Mouse (Mus musculus) adrenal gland, adult 8-10 months (tissue): ENCODE measurements around the gene Ddi1. TPM values are rescaled to one million over a fixed set of nuclear protein-coding genes. Genes with fewer than 3 reads are reported as not detected.
"Not testable (repeated sequence)": the region's sequence is repeated elsewhere in the genome, so short reads cannot be mapped to it uniquely, and the experiment has no call there.

Source experiments
- DNase-seq: peaks from one replicate; pipeline ENCODE4 v3.0.0; 2022
- total RNA-seq, 4 experiments: library from RNA; stranded (reverse); gene quantifications; 2 replicates each; pipeline ENCODE4 v1.2.4; 2022

The Ddi1 gene
- total RNA-seq: not detected

DNA sequence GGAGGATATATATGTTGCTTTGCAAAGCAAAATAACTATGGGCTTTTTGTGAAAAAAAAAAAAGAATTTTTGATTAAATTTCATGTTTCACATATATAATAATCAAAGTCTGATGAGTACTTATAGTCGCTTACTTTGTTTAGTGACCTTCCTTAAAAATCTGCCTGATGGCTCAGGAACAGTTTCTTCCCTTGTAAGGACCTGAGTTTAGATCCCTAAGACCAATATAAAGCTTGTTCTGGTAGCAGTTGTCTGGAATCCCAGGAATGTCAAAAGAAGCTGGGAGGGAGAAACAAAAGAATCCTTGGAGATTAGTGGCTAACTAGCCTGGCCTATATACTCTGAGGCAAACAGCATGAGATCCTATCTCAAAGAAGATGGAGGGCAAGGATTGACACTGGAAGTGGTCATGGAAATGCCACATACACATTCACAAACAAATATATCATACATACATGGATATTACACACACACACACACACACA lies at the start of gene Ddi1:
TSS of gene Ddi1 (minus strand) at position 51 of the 485 bp plus-strand sequence.
- no peak for DNase-seq

DNA sequence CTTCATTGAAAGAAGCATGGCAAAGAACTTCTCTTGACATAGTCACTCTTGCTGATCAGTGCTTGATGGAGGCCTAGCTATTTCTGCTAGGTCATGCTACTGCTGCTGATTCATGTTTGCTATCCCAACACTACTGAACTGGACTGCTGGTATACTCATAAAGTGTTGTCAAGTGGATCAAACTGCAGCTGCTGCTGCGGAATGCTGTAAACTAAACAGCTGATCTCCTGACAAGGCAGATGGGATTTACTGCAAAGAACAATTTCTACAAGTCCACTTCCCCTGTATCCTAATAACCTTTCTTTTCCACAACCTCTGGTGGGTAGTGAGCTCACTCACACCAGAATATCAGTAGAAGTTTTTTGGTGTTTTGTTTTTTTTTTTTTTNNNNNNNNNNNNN lies 47.5 kb upstream of the Ddi1 start:
- DNase-seq: no peak

DNA sequence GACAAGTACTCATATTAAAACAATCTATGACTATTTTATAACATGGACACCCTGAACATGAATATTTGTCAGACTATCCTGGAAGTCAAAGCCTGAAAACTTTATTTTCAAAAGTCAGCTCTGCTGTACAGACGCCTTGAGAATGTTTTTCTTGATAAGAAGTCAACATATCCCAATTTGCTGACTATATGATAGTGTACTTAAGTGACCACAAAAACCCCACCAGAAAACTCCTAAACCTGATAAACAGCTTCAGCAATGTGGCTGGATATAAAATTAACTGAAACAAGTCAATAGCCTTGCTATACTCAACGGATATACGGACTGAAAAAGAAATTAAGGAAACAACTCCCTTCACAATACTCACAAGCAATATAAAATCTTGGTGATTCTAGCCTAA lies 36.2 kb upstream of the Ddi1 start:
- DNase-seq: no peak

DNA sequence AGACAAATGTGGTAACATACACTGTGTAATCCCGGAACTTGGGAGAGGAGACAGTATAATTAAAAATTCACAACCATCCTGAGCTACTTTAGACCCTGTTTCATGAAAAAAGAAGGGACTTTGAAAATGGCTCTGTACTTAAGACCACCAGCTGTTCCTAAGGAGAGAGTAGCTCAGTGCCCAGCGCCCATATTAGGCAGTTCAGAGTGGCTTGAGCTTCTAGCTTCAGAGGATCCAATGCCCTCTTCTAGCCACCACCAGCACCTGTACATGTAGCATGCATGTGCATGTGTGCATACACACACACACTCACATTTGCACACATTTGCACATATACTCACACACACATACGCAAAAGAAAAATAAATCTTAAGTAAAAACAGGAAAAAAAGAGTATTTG lies 34.9 kb upstream of the Ddi1 start:
- DNase-seq: no peak

DNA sequence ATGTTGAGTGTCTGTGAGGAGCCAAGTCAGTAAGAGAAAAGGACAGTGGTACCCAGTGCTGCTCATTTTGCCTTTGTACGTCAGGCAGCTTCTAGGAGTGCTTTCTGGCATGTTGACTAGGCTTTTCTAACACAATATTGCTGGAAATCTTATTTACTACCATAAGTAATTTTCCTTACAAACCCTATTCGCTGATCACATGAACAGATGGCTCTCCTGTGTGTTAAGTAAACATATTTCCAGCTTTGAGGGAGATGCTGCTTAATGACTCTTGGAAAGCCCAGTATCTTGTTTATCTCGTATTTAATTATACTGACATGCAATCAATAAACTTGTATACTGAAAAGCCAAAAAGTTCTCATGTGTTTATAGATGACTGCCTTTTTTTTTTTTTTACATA lies 32.4 kb upstream of the Ddi1 start:
- no peak for DNase-seq

DNA sequence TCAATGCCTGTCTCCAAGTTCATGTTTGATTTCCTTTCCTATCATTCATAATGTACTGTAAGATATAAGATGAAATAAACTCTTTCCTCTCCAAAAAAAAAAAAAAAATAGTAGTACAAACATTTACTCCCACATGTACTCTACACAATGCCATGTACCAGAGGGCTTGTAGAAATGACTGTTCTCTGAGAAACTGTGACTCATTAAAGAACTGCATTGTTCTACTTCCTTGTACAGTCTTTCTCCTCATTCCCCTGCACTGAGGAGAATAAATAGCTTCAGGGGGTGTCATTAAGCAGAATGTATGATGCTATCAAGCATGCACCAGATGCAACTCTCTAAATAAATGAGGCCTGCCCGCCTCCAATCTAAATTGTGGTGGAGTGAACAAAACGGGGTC lies 28.9 kb upstream of the Ddi1 start:
- DNase-seq: no peak

DNA sequence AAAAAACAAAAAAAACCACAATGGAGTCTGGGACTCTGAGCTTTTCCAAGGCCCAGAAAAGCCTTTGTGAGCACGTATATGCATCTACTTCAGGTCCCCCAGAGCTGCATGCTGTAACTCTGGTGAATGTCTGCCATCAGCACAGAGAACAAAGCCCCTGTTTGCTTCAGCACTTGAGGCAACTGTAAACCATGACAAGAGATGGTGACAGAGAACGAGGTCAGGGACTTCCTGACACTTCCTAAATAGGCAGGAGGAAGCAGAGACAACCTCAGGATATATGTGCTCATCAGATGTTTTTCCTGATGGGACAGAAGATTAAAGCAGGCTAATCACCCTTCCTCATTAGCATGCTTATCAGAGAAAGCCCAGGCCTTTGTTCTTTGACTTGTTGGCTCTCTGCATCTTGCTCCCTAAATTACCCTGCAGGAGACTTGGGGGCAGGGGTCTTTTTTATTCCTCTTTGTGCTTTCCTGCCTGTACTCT lies 19.6 kb upstream of the Ddi1 start:
- no peak for DNase-seq

DNA sequence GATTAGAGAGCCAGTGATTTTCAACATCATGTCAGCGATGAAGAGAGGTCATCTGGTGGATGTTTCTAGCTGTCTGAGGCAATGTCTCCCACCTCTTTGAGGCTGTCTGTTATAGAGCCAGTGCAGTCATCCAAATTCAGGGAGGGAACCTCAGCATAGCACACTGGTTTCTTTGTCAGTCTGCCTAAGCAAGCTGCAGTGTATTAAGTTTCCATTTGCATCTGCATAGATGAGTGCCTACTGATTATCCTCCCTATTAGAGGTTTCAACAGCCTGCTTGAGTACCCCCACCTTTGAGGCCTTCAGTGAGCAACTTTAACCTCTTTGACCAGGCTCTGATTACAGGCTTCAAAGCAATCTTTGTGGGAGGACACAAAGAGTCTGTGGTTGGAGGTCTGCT lies 17.1 kb upstream of the Ddi1 start:
- DNase-seq: no peak

DNA sequence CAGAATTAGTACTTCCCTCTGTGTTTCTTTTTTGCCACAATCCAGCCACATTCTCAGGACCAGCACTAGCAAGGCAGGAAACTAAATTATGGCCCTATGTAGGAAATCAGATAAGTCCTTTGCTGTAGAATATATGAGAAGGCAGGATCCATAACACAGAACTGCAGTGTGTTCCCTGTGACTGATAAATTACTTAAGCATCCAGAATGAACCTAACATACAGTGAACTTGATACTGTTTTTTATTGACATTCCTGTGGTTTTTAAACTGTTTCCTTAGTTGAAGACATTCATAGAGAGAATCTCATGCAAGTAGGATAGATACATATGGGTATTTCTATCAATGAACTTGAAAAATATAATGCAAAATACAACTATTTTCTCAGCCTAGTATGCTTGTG lies 7.9 kb upstream of the Ddi1 start:
- DNase-seq: no peak

DNA sequence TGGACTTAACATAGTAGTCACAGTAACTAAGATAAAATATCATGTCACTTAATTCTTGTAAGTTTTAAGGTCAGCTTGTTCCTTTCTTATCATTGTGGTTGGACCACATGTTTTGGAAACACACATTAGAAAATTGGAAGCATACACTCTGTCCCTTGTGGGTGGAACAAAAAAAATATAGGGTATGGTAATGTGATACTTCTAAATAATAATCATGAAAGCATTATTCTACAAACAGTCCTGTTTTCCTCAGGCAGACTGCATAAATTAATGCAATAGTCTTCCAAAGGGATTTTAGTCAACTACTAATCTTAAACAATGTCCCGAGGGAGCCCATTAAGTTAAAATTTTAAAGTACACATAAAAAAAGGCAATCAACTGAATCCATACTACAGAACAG lies 6.7 kb upstream of the Ddi1 start:
- no peak for DNase-seq

DNA sequence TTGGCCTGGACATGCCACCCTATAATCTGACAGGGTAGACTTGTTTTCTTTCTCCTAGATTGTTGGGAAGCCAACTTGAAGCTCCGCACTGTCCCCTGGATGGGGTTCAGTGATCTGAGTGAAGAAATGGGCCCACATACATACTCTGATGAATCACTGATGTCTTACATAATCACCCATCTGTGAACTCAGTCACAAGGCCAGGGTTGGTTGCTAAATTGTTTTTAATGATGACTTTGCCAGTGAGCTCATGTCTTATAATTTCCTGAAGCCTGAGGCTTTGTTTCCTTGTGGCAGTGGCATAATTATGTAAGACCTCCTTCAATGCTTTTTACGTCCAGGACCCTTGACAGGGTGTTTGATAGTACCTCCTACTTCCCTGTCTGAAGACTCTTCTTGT lies 4.8 kb downstream of the Ddi1 start:
- peak; percentile 35 for DNase-seq

DNA sequence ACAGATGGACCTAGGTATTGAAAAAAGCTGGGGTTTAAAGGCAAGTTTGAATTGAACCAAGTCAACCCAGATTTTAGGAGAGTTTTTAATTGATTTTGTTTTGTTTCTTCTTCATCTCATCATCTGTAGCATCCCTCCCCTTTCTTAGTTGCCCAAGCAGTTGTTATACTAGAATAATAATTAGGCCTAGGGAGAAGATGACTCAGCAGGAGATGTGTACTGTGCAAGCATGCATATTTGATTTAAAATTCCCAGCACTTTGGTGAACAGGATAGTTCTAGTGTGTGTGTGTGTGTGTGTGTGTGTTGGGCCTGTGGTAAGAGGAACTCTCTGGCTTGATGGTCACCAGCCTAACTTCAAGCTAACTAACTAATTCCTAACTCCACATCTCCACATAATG lies 12.6 kb downstream of the Ddi1 start:
- no peak for DNase-seq

DNA sequence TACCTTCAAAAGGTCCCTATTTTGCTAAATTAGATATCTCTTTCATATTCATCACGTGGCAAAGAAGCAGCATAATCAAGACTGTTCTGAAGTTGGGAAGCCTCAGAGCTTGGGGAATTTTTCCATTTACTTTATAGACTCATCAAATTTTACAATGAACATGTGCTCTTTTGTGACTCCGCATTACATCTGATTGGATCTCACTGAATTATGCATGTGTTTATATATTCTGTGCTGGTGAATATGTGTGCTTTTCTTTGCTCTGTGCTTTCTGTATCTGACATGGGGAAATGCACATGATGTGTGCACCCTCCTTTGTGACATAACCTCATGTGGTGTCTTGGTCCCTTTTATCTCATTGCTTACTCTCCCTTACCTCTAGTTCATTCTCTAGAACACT lies 17.7 kb downstream of the Ddi1 start:
- DNase-seq: no peak

DNA sequence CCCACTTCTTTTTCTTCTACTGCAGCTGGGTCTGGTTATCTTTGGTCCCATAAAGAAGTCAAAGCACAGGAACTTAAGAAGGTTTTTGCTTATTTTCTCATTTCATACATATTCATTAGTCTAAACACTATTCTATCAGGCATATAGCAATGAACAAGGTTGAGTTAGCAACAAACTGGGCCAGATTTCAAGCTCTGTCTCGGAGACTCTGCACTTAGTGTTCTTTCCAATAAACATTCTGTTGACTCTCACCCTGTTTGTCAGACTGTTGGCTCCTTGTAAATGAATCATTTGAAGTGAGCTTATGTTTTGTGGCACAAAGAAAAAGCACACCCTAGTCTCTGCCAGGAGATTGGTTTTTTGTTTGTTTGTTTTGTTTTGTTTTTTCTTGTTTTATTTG lies 19.3 kb downstream of the Ddi1 start:
- DNase-seq: no peak

DNA sequence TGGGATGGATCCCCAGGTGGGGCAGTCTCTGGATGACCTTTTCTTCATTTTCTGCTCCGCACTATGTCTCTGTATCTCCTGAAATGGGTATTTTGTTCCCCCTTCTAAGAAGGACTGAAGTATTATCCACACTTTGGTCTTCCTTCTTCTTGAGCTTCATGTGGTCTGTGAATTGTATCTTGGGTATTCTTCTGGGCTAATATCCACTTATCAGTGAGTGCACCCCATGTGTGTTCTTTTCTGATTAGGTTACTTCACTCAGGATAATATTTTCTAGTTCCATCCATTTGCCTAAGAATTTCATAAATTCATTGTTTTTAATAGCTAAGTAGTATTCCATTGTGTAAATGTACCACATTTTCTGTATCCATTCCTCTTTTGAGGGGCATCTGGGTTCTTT lies 33.7 kb downstream of the Ddi1 start:
- not testable (repeated sequence) for DNase-seq

DNA sequence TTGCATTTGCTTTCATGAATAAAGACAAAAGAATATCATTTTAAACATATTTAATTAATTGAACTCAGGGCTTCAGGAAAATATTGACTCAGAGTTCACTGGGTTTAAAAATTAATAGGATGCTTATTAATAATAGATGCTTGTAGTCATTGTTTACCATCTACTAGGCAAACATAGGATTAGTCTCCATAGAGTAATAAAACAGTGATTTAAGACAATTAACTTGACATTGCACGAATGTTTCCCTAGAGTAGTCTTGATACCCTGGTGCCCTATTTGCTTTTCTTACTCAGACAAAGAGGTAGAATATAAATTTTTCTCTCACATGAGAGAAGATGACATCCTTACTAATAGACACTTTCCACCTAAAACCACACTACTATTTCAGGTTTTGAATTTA lies 52.1 kb downstream of the Ddi1 start:
- DNase-seq: no peak

DNA sequence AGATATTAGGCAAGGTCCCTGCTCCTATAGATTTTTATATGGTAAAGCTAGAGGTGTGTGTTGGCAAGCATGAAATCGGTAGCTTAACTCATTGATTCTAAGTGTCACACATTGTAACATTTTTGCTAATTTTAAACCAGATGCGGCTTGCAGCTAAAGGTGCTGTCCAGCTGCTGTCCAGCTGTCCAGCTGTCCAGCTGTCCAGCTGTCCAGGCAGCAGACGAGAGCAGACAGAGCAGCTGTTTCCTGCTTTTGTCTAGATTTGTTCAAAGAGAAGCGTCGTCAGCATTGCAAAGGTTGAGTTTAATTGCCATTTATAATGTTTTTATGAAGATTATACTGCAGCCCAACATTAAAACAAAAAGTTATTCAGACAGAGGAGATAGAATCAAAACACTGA lies 56.8 kb downstream of the Ddi1 start:
- DNase-seq: no peak

Other genes with a start within 250 kb of the Ddi1 start
- gene Pdgfd, start 101.3 kb downstream of the Ddi1 start, total RNA-seq: 10 to 100 TPM; 18.3 to 49.0 (median 35.0) TPM